Mouse (Mus musculus): ENCODE measurements at regions not wholly inside any gene's neighbourhood (a gene's known extent, or its start where the extent isn't known, plus 50 kb on each side); places are given as distances from the start of the nearest gene placed in this dataset.

- TF ChIP-seq POLR2A (IDR thresholded peaks at IDR 0.05; ENCODE audit: extremely low read depth, insufficient read depth, low read length) = no peak
- no peak for TF ChIP-seq CTCF (IDR thresholded peaks at IDR 0.05; ENCODE audit: low read depth, low read length)
Observed at GRCm38 (mm10) chr10:9497021-9497420, 178.0 kb downstream of the Samd5 start.
